Mouse (Mus musculus): Measurements from ENCODE around the gene Ablim1. TPM values are rescaled to one million over a fixed set of nuclear protein-coding genes. Genes with fewer than 3 reads are reported as not detected.
A peak's percentile ranks its signal among the peaks of the same experiment; 100 is the strongest.

The Ablim1 gene
- polyA plus RNA-seq, 1 experiment from 2014 or later, result 116 TPM

GRCm38 (mm10) chr19:57193382-57193781 lies 121.3 kb downstream of the Ablim1 start:
- peaks cover 19% of the 10 kb centered on the region for H3K4me1 ChIP-seq
- no peak overlapping the region for H3K9ac ChIP-seq
- WGBS, result 81% methylated on average over 12 of the region's 12 CpGs
- H3K36me3 ChIP-seq, result no peaks in the 10 kb centered on the region
- no peak overlapping the region for H3K27ac ChIP-seq
- H3K27me3 ChIP-seq, result peaks cover 22% of the 10 kb centered on the region
- no peak for ATAC-seq (ENCODE audit: insufficient number of reproducible peaks, low FRiP score, low TSS enrichment, low read depth)
- H3K4me3 ChIP-seq, result no peak overlapping the region
- H3K4me2 ChIP-seq, result no peak overlapping the region
- no peaks in the 10 kb centered on the region for H3K9me3 ChIP-seq

- no peak overlapping the region for H3K4me2 ChIP-seq
- ATAC-seq (ENCODE audit: insufficient number of reproducible peaks, low FRiP score, low TSS enrichment, low read depth), result no peak
- H3K4me1 ChIP-seq, result peaks cover 4% of the 10 kb centered on the region; the same call in 1 of the 2 replicates
- no peaks in the 10 kb centered on the region for H3K9me3 ChIP-seq
- H3K4me3 ChIP-seq, result no peak overlapping the region
- no peak overlapping the region for H3K27ac ChIP-seq
- no peak overlapping the region for H3K9ac ChIP-seq
- peaks cover 15% of the 10 kb centered on the region for H3K27me3 ChIP-seq
- H3K36me3 ChIP-seq, result no peaks in the 10 kb centered on the region
- WGBS, result 88% methylated on average over 1 of the region's 1 CpGs
These were observed 123.6 kb downstream of the Ablim1 start for GRCm38 (mm10) chr19:57191109-57191508.

- Histone ChIP-seq H3K9ac (no peak overlapping the region), H3K4me2 (no peak overlapping the region), H3K27ac (peak overlapping the region; percentile 27; the same call in 1 of the 2 replicates), H3K36me3 (no peaks in the 10 kb centered on the region), H3K27me3 (no peaks in the 10 kb centered on the region), H3K9me3 (no peaks in the 10 kb centered on the region), H3K4me1 (peaks cover 4% of the 10 kb centered on the region; the same call in 1 of the 2 replicates), H3K4me3 (no peak overlapping the region)
- ATAC-seq (ENCODE audit: insufficient number of reproducible peaks, low FRiP score, low TSS enrichment, low read depth), result no peak
- 66% methylated on average over 5 of the region's 5 CpGs for WGBS
These were observed 125.3 kb downstream of the Ablim1 start for GRCm38 (mm10) chr19:57189427-57189826.

- Histone ChIP-seq H3K4me2 (no peak overlapping the region), H3K36me3 (no peaks in the 10 kb centered on the region), H3K27ac (no peak overlapping the region; the same call in 1 of the 2 replicates), H3K9ac (no peak overlapping the region), H3K4me3 (no peak overlapping the region), H3K4me1 (peaks cover 4% of the 10 kb centered on the region; the same call in 1 of the 2 replicates), H3K27me3 (no peaks in the 10 kb centered on the region), H3K9me3 (no peaks in the 10 kb centered on the region)
- ATAC-seq (ENCODE audit: insufficient number of reproducible peaks, low FRiP score, low TSS enrichment, low read depth), result no peak
- 74% methylated on average over 4 of the region's 4 CpGs for WGBS
These were observed 126.2 kb downstream of the Ablim1 start for GRCm38 (mm10) chr19:57188553-57188952.

- H3K4me2 ChIP-seq, result no peak overlapping the region
- H3K9ac ChIP-seq, result no peak overlapping the region
- 75% methylated on average over 3 of the region's 3 CpGs for WGBS
- H3K4me3 ChIP-seq, result no peak overlapping the region
- H3K36me3 ChIP-seq, result no peaks in the 10 kb centered on the region
- no peaks in the 10 kb centered on the region for H3K27me3 ChIP-seq
- H3K4me1 ChIP-seq, result peaks cover 15% of the 10 kb centered on the region
- H3K9me3 ChIP-seq, result no peaks in the 10 kb centered on the region
- H3K27ac ChIP-seq, result no peak overlapping the region
- no peak for ATAC-seq (ENCODE audit: insufficient number of reproducible peaks, low FRiP score, low TSS enrichment, low read depth)
These were observed 129.7 kb downstream of the Ablim1 start for GRCm38 (mm10) chr19:57185021-57185420.

- no peak for ATAC-seq (ENCODE audit: insufficient number of reproducible peaks, low FRiP score, low TSS enrichment, low read depth)
- no peak overlapping the region for H3K9ac ChIP-seq
These were observed 131.6 kb downstream of the Ablim1 start for GRCm38 (mm10) chr19:57182938-57183720.

GRCm38 (mm10) chr19:57181852-57182528 lies 132.7 kb downstream of the Ablim1 start:
- no peak overlapping the region for H3K9ac ChIP-seq
- H3K4me2 ChIP-seq, result no peak overlapping the region
- H3K9me3 ChIP-seq, result no peaks in the 10 kb centered on the region
- peak overlapping the region; percentile 57 for H3K27ac ChIP-seq
- 84% methylated on average over 10 of the region's 10 CpGs for WGBS
- no peak for ATAC-seq (ENCODE audit: insufficient number of reproducible peaks, low FRiP score, low TSS enrichment, low read depth)
- H3K4me3 ChIP-seq, result no peak overlapping the region
- H3K36me3 ChIP-seq, result no peaks in the 10 kb centered on the region
- H3K4me1 ChIP-seq, result peaks cover 19% of the 10 kb centered on the region
- no peaks in the 10 kb centered on the region for H3K27me3 ChIP-seq

More at GRCm38 (mm10) chr19:57182938-57183720, 131.6 kb downstream of the Ablim1 start:
- no peaks in the 10 kb centered on the region for H3K27me3 ChIP-seq
- H3K36me3 ChIP-seq, result no peaks in the 10 kb centered on the region
- no peaks in the 10 kb centered on the region for H3K9me3 ChIP-seq
- no peak overlapping the region for H3K4me2 ChIP-seq
- WGBS, result 76% methylated on average over 13 of the region's 13 CpGs
- peaks cover 19% of the 10 kb centered on the region for H3K4me1 ChIP-seq
- no peak overlapping the region for H3K27ac ChIP-seq
- H3K4me3 ChIP-seq, result no peak overlapping the region

GRCm38 (mm10) chr19:57181317-57181716 lies 133.4 kb downstream of the Ablim1 start:
- H3K27ac ChIP-seq, result peak overlapping the region; percentile 23

GRCm38 (mm10) chr19:57180908-57181307 lies 133.8 kb downstream of the Ablim1 start:
- H3K4me3 ChIP-seq, result no peak overlapping the region
- H3K27ac ChIP-seq, result peak overlapping the region; percentile 23
- no peaks in the 10 kb centered on the region for H3K9me3 ChIP-seq
- no peaks in the 10 kb centered on the region for H3K36me3 ChIP-seq
- no peaks in the 10 kb centered on the region for H3K27me3 ChIP-seq
- peak; percentile 46; the same call in 1 of the 2 replicates for ATAC-seq (ENCODE audit: insufficient number of reproducible peaks, low FRiP score, low TSS enrichment, low read depth)
- H3K9ac ChIP-seq, result no peak overlapping the region
- H3K4me2 ChIP-seq, result no peak overlapping the region
- peaks cover 19% of the 10 kb centered on the region for H3K4me1 ChIP-seq
- WGBS, result 65% methylated on average over 3 of the region's 3 CpGs

More at GRCm38 (mm10) chr19:57181317-57181716, 133.4 kb downstream of the Ablim1 start:
- Histone ChIP-seq H3K4me1 (peaks cover 19% of the 10 kb centered on the region), H3K9me3 (no peaks in the 10 kb centered on the region), H3K36me3 (no peaks in the 10 kb centered on the region), H3K9ac (no peak overlapping the region), H3K27me3 (no peaks in the 10 kb centered on the region), H3K4me3 (no peak overlapping the region), H3K4me2 (no peak overlapping the region)
- no peak for ATAC-seq (ENCODE audit: insufficient number of reproducible peaks, low FRiP score, low TSS enrichment, low read depth)
- 87% methylated on average over 6 of the region's 6 CpGs for WGBS

GRCm38 (mm10) chr19:57180333-57180732 lies 134.4 kb downstream of the Ablim1 start:
- Histone ChIP-seq H3K27me3 (no peaks in the 10 kb centered on the region), H3K4me2 (no peak overlapping the region), H3K4me3 (no peak overlapping the region), H3K27ac (no peak overlapping the region), H3K4me1 (peaks cover 19% of the 10 kb centered on the region), H3K9me3 (no peaks in the 10 kb centered on the region), H3K9ac (no peak overlapping the region), H3K36me3 (no peaks in the 10 kb centered on the region)
- 25% methylated on average over 9 of the region's 9 CpGs for WGBS
- no peak for ATAC-seq (ENCODE audit: insufficient number of reproducible peaks, low FRiP score, low TSS enrichment, low read depth)

- H3K9ac ChIP-seq, result no peak overlapping the region
- 60% methylated on average over 7 of the region's 7 CpGs for WGBS
- no peaks in the 10 kb centered on the region for H3K36me3 ChIP-seq
- no peaks in the 10 kb centered on the region for H3K9me3 ChIP-seq
- ATAC-seq (ENCODE audit: insufficient number of reproducible peaks, low FRiP score, low TSS enrichment, low read depth), result no peak
- H3K4me1 ChIP-seq, result peaks cover 22% of the 10 kb centered on the region
- H3K27me3 ChIP-seq, result no peaks in the 10 kb centered on the region
- H3K4me2 ChIP-seq, result no peak overlapping the region
- no peak overlapping the region for H3K4me3 ChIP-seq
- H3K27ac ChIP-seq, result no peak overlapping the region
These were observed 135.4 kb downstream of the Ablim1 start for GRCm38 (mm10) chr19:57179269-57179668.

- peaks cover 23% of the 10 kb centered on the region for H3K4me1 ChIP-seq
- 49% methylated on average over 6 of the region's 6 CpGs for WGBS
- H3K9ac ChIP-seq, result no peak overlapping the region
- H3K27me3 ChIP-seq, result no peaks in the 10 kb centered on the region
- H3K27ac ChIP-seq, result no peak overlapping the region
- H3K4me2 ChIP-seq, result no peak overlapping the region
- no peaks in the 10 kb centered on the region for H3K9me3 ChIP-seq
- no peak for ATAC-seq (ENCODE audit: insufficient number of reproducible peaks, low FRiP score, low TSS enrichment, low read depth)
- H3K36me3 ChIP-seq, result no peaks in the 10 kb centered on the region
- H3K4me3 ChIP-seq, result no peak overlapping the region
These were observed 137.4 kb downstream of the Ablim1 start for GRCm38 (mm10) chr19:57177334-57177733.
